Mouse (Mus musculus) limb, embryonic 13.5 days (tissue): ENCODE measurements around the gene Mmd. TPM values are rescaled to one million over a fixed set of nuclear protein-coding genes. Genes with fewer than 3 reads are reported as not detected.

Experiments
- ATAC-seq: fragments of 200-750 bp; cut with Nextera tagmentation; 2 replicates; pipeline ENCODE4 v1.8.0; 2017; ENCODE audit warnings: low read depth, moderate number of reproducible peaks, moderate TSS enrichment; ENCODE audit not compliant: low FRiP score
- H3K27ac ChIP-seq: fragments of 300-500 bp; sonication (generic); 2 replicates; pipeline ENCODE4 v1.5.1; 2015; ENCODE audit warnings: inconsistent platforms, mild to moderate bottlenecking, moderate library complexity
- H3K27me3 ChIP-seq: fragments of 300-500 bp; sonication (generic); 2 replicates; pipeline ENCODE4 v1.6.1; 2015; ENCODE audit warnings: mild to moderate bottlenecking, inconsistent platforms
- H3K36me3 ChIP-seq: fragments of 300-500 bp; sonication (generic); 2 replicates; pipeline ENCODE4 v1.6.1; 2015; ENCODE audit warnings: inconsistent platforms, mild to moderate bottlenecking, moderate library complexity
- H3K4me1 ChIP-seq: fragments of 300-500 bp; sonication (generic); 2 replicates; pipeline ENCODE4 v1.6.1; 2015; ENCODE audit warnings: inconsistent platforms
- H3K4me2 ChIP-seq: fragments of 300-500 bp; sonication (generic); replicated peaks from 2 replicates; pipeline ENCODE4 v1.6.1; 2015; ENCODE audit warnings: inconsistent platforms, mild to moderate bottlenecking, moderate library complexity
- H3K4me3 ChIP-seq: fragments of 300-500 bp; sonication (generic); 2 replicates; pipeline ENCODE4 v1.5.1; 2015; ENCODE audit warnings: moderate library complexity, mild to moderate bottlenecking, inconsistent platforms
- H3K9ac ChIP-seq: fragments of 300-500 bp; sonication (generic); 2 replicates; pipeline ENCODE4 v1.6.1; 2015; ENCODE audit warnings: mild to moderate bottlenecking, inconsistent platforms
- H3K9me3 ChIP-seq: fragments of 300-500 bp; sonication (generic); 2 replicates; pipeline ENCODE4 v1.6.1; 2016; ENCODE audit warnings: inconsistent platforms
- WGBS: fragments of 180-500 bp; shearing (Covaris S2); methylation state at CpG from one replicate; pipeline ENCODE4 v1.1.7; 2015; 5-methylcytosine and 5-hydroxymethylcytosine counted together
- polyA plus RNA-seq: library from polyadenylated mRNA; unstranded; fragments of >200 nt; fragmentation: Nextera tagmentation; extraction: Ambion mirVana; gene quantifications from 2 replicates; pipeline ENCODE4 v1.2.1, GENCODE M21; 2015

Gene Mmd
- polyA plus RNA-seq, 1 experiment from 2014 or later: 37.4 TPM

DNA sequence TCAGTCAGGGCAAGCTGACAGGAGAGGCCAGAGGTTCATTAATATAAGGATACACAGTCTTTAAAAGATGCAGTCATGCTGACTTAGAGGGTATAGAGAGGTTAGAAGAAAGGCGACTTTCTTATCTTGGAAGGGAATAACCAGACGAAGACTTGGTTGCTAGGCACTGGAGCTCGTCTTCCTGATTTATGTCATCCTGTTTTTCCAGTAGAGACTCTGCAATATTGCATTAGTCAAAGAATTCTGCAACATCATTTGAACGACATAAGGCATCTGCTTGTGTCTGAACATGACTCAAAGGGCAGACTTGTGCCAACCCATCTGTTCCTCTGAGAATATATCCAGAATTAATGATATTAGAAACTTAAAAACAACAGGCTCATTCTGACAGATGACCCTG is 16.6 kb upstream of the Mmd start:
- Histone ChIP-seq H3K4me1 (0 out of 2 replicates have a peak, but pooled peaks cover 8% of the 10 kb centered on the region), H3K9me3 (no peaks in the 10 kb centered on the region), H3K27me3 (no peaks in the 10 kb centered on the region), H3K4me2 (no peak overlapping the region), H3K36me3 (no peaks in the 10 kb centered on the region), H3K4me3 (no peak overlapping the region), H3K9ac (no peak overlapping the region), H3K27ac (no peak overlapping the region)
- no peak for ATAC-seq
- WGBS: 45% methylated on average over 4 of the region's 4 CpGs

- 0 out of 2 replicates have a peak, but pooled peaks cover 8% of the 10 kb centered on the region for H3K4me1 ChIP-seq
- ATAC-seq: no peak
- H3K27me3 ChIP-seq: no peaks in the 10 kb centered on the region
- WGBS: 86% methylated on average over 5 of the region's 5 CpGs
- H3K27ac ChIP-seq: no peak overlapping the region
- H3K36me3 ChIP-seq: no peaks in the 10 kb centered on the region
- no peak overlapping the region for H3K4me2 ChIP-seq
- H3K9ac ChIP-seq: no peak overlapping the region
- no peaks in the 10 kb centered on the region for H3K9me3 ChIP-seq
- H3K4me3 ChIP-seq: no peak overlapping the region
These were observed 14.0 kb upstream of the Mmd start for GRCm38 (mm10) chr11:90235221-90235620.

DNA sequence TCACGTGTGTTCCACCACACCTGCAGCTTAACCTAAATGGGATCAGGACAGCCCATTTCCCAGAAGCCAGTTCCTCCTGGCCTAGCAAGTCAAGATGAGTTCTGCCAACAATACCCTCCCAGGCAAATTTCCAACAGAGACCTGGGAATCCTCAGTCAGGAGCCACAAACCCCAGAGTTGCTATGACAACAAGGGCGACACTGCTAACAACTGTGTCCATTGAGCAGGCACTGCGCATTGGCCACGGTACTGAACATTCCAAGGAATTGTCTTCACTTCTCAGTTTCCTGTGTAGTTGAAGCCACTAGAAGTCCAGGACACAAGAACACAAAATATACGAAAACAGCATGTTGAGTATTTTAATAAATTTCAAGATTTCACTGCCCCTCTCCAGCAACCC is 11.6 kb upstream of the Mmd start:
- Histone ChIP-seq H3K27ac (no peak overlapping the region), H3K4me1 (no peaks in the 10 kb centered on the region), H3K4me2 (no peak overlapping the region), H3K9me3 (no peaks in the 10 kb centered on the region), H3K36me3 (no peaks in the 10 kb centered on the region), H3K4me3 (no peak overlapping the region), H3K27me3 (no peaks in the 10 kb centered on the region), H3K9ac (no peak overlapping the region)
- ATAC-seq: no peak
- WGBS: 76% methylated on average over 5 of the region's 5 CpGs

DNA sequence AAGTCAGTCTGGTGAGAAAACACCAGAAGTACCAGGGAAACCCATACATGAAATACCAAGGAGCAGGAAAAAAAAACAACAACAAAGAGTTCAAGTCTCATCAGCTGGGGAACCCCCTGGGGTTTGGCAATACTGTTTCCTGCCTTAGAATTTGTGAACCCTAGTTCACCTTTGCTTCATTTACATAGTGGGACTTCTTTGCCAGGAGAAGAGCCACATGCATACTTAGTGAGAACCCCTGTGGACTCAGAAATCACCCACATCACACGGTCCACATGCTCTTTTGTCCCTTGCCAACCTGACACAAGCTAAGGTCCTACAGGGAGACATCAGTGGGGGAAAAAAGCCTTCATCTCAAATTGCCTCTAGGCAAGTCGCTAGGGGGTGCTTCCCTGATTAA is 10.6 kb upstream of the Mmd start:
- Histone ChIP-seq H3K9ac (no peak overlapping the region), H3K27ac (no peak overlapping the region), H3K36me3 (no peaks in the 10 kb centered on the region), H3K9me3 (no peaks in the 10 kb centered on the region), H3K4me1 (no peaks in the 10 kb centered on the region), H3K27me3 (no peaks in the 10 kb centered on the region), H3K4me2 (no peak overlapping the region), H3K4me3 (no peak overlapping the region)
- WGBS: 37% methylated on average over 2 of the region's 2 CpGs
- ATAC-seq: no peak

DNA sequence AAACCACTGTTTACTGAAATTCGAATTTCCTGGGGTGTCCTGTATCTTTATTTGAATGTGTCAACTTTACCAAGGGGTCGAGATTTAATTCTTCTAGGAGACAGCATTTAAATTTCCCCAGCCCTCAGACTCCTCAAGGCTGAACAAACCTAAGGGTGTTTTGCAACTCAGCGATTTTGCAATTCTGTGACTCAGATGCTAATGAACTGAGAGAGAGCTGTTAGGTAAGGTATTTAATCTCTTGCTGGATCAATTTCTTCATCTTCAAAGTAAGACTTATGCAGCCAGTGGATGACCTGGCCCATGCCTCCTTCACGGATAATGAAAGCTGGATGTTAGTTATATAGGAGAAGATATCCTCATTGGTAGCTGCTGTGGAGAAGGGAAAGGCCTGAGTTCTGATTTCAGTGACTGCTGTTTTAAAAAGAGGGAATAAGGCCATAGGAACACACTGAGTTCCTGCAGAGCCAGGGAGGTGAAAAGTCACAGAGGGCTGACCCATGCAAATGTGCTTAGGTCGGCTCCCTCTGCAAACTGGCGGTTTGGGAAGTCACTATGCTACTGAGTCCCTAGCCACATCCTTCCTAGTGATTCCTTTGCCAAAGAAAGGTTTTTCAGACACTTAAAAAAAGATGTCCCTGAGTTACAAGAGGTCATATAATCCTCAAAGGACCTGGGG is 8.5 kb upstream of the Mmd start:
- no peaks in the 10 kb centered on the region for H3K27me3 ChIP-seq
- no peak overlapping the region for H3K4me2 ChIP-seq
- 15% methylated on average over 6 of the region's 6 CpGs for WGBS
- no peak overlapping the region for H3K4me3 ChIP-seq
- no peak for ATAC-seq
- no peaks in the 10 kb centered on the region for H3K9me3 ChIP-seq
- no peak overlapping the region for H3K27ac ChIP-seq
- H3K36me3 ChIP-seq: no peaks in the 10 kb centered on the region
- no peak overlapping the region for H3K9ac ChIP-seq
- H3K4me1 ChIP-seq: no peaks in the 10 kb centered on the region

DNA sequence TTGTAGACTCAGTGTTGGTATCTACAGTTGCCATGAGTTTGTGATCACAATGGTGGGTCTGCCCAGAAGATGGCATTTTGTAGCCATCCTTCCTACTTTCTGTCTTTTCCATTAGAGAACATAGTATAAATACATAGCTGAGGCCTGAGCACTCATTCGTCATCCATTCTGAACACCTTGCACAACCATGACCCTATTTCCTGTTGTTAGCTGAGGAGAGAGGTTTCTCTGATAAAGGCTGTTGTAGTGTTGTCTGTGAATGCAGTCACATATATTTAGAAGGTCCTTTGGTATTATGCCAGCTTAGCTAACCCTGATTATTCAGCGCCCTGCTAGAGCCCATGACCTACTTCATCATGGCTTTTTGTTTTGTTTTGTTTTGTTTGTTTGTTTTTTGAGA is 7.4 kb upstream of the Mmd start:
- WGBS: 89% methylated on average over 2 of the region's 2 CpGs
- no peak overlapping the region for H3K4me2 ChIP-seq
- no peak overlapping the region for H3K4me3 ChIP-seq
- H3K36me3 ChIP-seq: no peaks in the 10 kb centered on the region
- H3K9me3 ChIP-seq: no peaks in the 10 kb centered on the region
- H3K27me3 ChIP-seq: no peaks in the 10 kb centered on the region
- no peak for ATAC-seq
- no peak overlapping the region for H3K9ac ChIP-seq
- H3K4me1 ChIP-seq: no peaks in the 10 kb centered on the region
- H3K27ac ChIP-seq: no peak overlapping the region

DNA sequence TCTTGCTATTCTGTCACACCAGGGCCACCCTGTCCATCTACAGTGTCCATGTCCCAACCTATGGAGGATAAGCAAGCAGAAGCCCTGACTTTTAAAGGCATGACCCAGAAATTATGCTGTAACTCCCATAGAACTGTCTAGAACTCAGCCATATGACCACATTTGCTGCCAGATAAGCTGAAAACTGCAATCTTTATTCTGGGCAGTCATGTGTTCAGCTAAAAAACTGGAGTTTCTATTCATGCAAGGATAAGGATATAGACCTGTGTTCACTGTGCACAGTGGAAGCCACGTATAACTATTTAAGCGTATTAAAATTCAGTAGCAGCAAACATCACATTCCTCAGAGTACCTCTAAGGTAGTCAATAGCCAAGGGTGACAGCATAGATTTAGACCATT is 6.0 kb upstream of the Mmd start:
- Histone ChIP-seq H3K9me3 (no peaks in the 10 kb centered on the region), H3K4me2 (no peak overlapping the region), H3K36me3 (no peaks in the 10 kb centered on the region), H3K4me3 (no peak overlapping the region), H3K9ac (no peak overlapping the region), H3K27ac (no peak overlapping the region), H3K4me1 (no peaks in the 10 kb centered on the region), H3K27me3 (no peaks in the 10 kb centered on the region)
- 96% methylated on average over 2 of the region's 2 CpGs for WGBS
- no peak for ATAC-seq

DNA sequence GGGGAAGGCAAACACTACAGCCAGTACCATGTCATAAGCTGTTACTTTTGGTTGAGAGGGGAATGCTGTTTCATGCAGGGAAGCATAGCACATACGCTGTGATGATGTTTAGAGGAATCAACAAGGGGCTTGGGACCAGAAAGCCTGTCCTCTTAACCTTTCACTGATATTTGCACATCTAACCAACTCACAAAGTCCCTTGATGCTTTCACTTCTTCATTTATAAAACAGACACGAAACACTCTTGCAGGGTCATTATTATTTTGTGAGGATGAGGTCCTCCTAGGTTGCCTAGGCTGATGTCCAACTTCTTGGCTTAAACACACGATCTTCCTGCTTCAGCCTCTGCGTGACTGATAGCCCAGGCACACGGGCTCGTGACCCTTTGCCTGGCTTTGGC is 3.6 kb upstream of the Mmd start:
- Histone ChIP-seq H3K4me2 (no peak overlapping the region), H3K4me3 (no peak overlapping the region), H3K9me3 (no peaks in the 10 kb centered on the region), H3K27me3 (no peaks in the 10 kb centered on the region), H3K4me1 (peaks cover 8% of the 10 kb centered on the region), H3K36me3 (no peaks in the 10 kb centered on the region), H3K9ac (no peak overlapping the region), H3K27ac (no peak overlapping the region)
- 83% methylated on average over 6 of the region's 6 CpGs for WGBS
- no peak for ATAC-seq

DNA sequence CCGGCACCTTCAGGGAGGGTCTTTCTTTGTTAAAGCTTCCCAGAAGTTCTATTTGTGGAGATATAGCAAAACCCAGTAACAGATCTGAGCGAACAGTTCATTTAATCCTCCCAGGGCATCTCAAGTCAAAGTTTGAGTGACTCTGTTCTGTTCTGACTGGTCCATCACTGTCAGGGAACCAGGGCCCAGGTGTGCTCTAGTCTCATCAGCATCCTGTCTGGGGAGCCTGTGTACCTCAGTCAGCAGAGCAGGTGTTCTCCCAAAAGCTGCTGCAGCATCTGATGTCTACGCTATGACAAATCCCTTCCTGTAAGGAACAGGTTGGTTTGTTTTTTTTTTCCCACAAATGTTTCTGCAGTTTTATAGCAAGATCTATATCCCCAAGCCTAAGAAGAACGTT is 2.6 kb upstream of the Mmd start:
- Histone ChIP-seq H3K4me1 (peaks cover 13% of the 10 kb centered on the region), H3K4me2 (no peak overlapping the region), H3K4me3 (no peak overlapping the region), H3K27me3 (no peaks in the 10 kb centered on the region), H3K36me3 (no peaks in the 10 kb centered on the region), H3K27ac (no peak overlapping the region), H3K9ac (no peak overlapping the region), H3K9me3 (no peaks in the 10 kb centered on the region)
- WGBS: 78% methylated on average over 4 of the region's 4 CpGs
- ATAC-seq: no peak

- H3K9ac ChIP-seq: no peak overlapping the region
- ATAC-seq: no peak
- H3K9me3 ChIP-seq: no peaks in the 10 kb centered on the region
- whole genome bisulfite sequencing: 65% methylated on average over 4 of the region's 4 CpGs
- no peak overlapping the region for H3K4me2 ChIP-seq
- H3K27me3 ChIP-seq: no peaks in the 10 kb centered on the region
- H3K4me3 ChIP-seq: no peak overlapping the region
- H3K4me1 ChIP-seq: peaks cover 22% of the 10 kb centered on the region
- no peaks in the 10 kb centered on the region for H3K36me3 ChIP-seq
- no peak overlapping the region for H3K27ac ChIP-seq
These were observed 1.5 kb upstream of the Mmd start for GRCm38 (mm10) chr11:90247793-90248192.

DNA sequence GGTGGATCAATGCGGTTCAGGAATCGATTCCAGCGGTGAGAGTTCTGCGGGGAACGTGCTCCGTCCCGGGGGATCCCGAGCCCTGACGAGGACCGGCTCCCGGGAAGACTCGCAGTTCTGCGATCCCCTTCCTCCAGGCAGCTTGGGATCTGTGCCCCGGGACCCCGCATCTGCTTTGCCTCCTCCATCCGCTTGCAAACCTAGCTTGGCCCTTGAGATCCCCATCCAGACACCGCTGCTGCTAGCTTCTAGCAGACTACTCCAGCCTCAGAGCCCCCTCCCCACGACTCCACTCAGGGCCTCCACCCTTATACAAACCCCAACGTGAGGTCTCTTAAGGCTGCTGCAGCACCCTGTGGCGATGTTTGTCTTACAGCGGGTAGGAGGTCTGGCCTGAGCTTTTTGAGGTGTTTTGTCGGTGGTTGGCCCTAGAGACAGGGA is 465 bp downstream of the Mmd start:
- peak; percentile 33 for ATAC-seq
- Histone ChIP-seq H3K36me3 (no peaks in the 10 kb centered on the region), H3K9ac (peak overlapping the region; percentile 92), H3K4me1 (peaks cover 22% of the 10 kb centered on the region), H3K27me3 (no peaks in the 10 kb centered on the region), H3K27ac (peak overlapping the region; percentile 84), H3K9me3 (no peaks in the 10 kb centered on the region), H3K4me3 (peak overlapping the region; percentile 86), H3K4me2 (peak overlapping the region; percentile 86)
- WGBS: under 1% methylated on average over 22 of the region's 22 CpGs

DNA sequence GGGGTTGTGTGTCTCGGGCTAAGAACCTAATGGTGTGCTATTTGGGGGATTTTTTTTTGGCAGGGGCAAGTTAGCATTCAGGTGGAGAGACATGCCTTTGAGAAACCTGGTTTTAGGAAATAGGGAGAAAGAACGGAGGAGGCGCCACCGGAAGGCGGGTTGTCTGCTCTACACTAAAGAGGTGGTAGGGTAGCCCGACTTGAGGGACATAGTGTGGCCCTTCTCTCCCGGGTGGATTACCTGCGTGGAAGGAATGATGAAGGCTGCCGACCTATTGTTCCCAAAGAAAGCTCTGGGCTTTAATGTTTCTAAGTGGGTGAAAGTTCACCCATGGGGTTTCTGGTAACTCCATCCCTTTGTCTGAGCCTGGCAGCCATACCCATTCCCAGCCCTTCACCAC is 933 bp downstream of the Mmd start:
- peak overlapping the region; percentile 92 for H3K9ac ChIP-seq
- H3K4me3 ChIP-seq: peak overlapping the region; percentile 86
- no peaks in the 10 kb centered on the region for H3K36me3 ChIP-seq
- no peaks in the 10 kb centered on the region for H3K27me3 ChIP-seq
- peaks cover 22% of the 10 kb centered on the region for H3K4me1 ChIP-seq
- no peaks in the 10 kb centered on the region for H3K9me3 ChIP-seq
- H3K27ac ChIP-seq: no peak overlapping the region
- WGBS: 2% methylated on average over 9 of the region's 9 CpGs
- no peak for ATAC-seq
- peak overlapping the region; percentile 86 for H3K4me2 ChIP-seq

DNA sequence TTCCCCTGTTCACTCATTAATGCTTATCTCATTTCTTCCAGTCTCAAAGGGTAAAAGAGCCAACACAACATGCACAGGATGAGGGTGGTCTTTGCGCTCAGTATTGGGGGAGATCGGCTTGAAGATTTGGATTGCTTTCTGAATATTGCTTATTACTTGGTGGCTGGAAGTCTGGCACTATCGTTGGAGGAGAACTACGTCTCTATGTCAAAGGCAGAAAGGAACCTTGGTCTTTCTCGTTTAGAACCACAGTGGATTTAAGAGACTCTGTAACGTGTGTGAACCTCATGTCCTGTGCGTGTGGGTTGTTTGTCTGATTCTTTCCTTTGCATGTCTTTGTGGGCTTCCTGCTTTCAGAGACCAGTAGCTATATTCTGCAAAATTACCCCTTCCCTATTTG is 1.5 kb downstream of the Mmd start:
- no peaks in the 10 kb centered on the region for H3K27me3 ChIP-seq
- no peaks in the 10 kb centered on the region for H3K36me3 ChIP-seq
- 70% methylated on average over 7 of the region's 7 CpGs for whole genome bisulfite sequencing
- H3K9me3 ChIP-seq: no peaks in the 10 kb centered on the region
- peak overlapping the region; percentile 92 for H3K9ac ChIP-seq
- peak overlapping the region; percentile 86 for H3K4me2 ChIP-seq
- ATAC-seq: no peak
- no peak overlapping the region for H3K27ac ChIP-seq
- H3K4me3 ChIP-seq: peak overlapping the region; percentile 86
- peaks cover 25% of the 10 kb centered on the region for H3K4me1 ChIP-seq
